Mouse (Mus musculus) stomach, embryonic 16.5 days (tissue): ENCODE results near the gene Itgal. TPM values are rescaled to one million over a fixed set of nuclear protein-coding genes. Genes with fewer than 3 reads are reported as not detected.

Source experiments
- ATAC-seq: fragments of 200-750 bp; cut with Nextera tagmentation; 2 replicates; pipeline ENCODE4 v1.8.0; 2017; ENCODE audit warnings: moderate number of reproducible peaks, moderate TSS enrichment; ENCODE audit not compliant: insufficient read depth, low FRiP score
- H3K27ac ChIP-seq: fragments of 300-500 bp; sonication (generic); 2 replicates; pipeline ENCODE4 v1.5.1; 2014; ENCODE audit warnings: low read length
- H3K27me3 ChIP-seq: fragments of 300-500 bp; sonication (generic); 2 replicates; pipeline ENCODE4 v1.6.1; 2014; ENCODE audit warnings: low read length, control low read depth, mixed read lengths; ENCODE audit not compliant: control insufficient read depth, insufficient read depth
- H3K36me3 ChIP-seq: fragments of 300-500 bp; sonication (generic); 2 replicates; pipeline ENCODE4 v1.6.1; 2014; ENCODE audit warnings: low read length; ENCODE audit not compliant: control insufficient read depth, insufficient read depth
- H3K4me1 ChIP-seq: fragments of 300-500 bp; sonication (generic); 2 replicates; pipeline ENCODE4 v1.6.1; 2014; ENCODE audit warnings: low read length, control low read depth, mixed read lengths; ENCODE audit not compliant: control insufficient read depth, insufficient read depth
- H3K4me2 ChIP-seq: fragments of 300-500 bp; sonication (generic); 2 replicates; pipeline ENCODE4 v1.6.1; 2014; ENCODE audit warnings: low read depth, low read length, mixed read lengths
- H3K4me3 ChIP-seq: fragments of 300-500 bp; sonication (generic); replicated peaks from 2 replicates; pipeline ENCODE4 v1.5.1; 2014; ENCODE audit warnings: mild to moderate bottlenecking, low read length
- H3K9ac ChIP-seq: fragments of 300-500 bp; sonication (generic); 2 replicates; pipeline ENCODE4 v1.6.1; 2014; ENCODE audit warnings: low read length
- H3K9me3 ChIP-seq: fragments of 300-500 bp; sonication (generic); replicated peaks from 2 replicates; pipeline ENCODE4 v1.6.1; 2016; ENCODE audit warnings: low read length, control low read depth; ENCODE audit not compliant: control insufficient read depth
- WGBS: fragments of 180-500 bp; shearing (Covaris S2); extraction: QIAGEN DNeasy Blood & Tissue Kit; methylation state at CpG from one replicate; pipeline ENCODE4 v1.1.7; 2014; 5-methylcytosine and 5-hydroxymethylcytosine counted together
- polyA plus RNA-seq: library from polyadenylated mRNA; unstranded; fragments of >200 nt; fragmentation: Nextera tagmentation; extraction: Ambion mirVana; gene quantifications from 2 replicates; pipeline ENCODE4 v1.2.1, GENCODE M21; 2015

The Itgal gene
- polyA plus RNA-seq, 1 experiment from 2014 or later: 4.0 TPM

- ATAC-seq: peak; percentile 99
- Histone ChIP-seq H3K27ac (peak within 1 kb of the TSS; percentile 67), H3K36me3 (no peaks in the 10 kb centered on the region), H3K4me1 (peaks cover 4% of the 10 kb centered on the region; the same call in 1 of the 2 replicates), H3K4me3 (peak within 1 kb of the TSS; percentile 63), H3K27me3 (no peaks in the 10 kb centered on the region), H3K4me2 (peak within 1 kb of the TSS; percentile 93), H3K9me3 (no peaks in the 10 kb centered on the region), H3K9ac (peak within 1 kb of the TSS; percentile 79)
- under 1% methylated on average over 50 of the region's 50 CpGs for WGBS
These were observed 35.5 kb upstream of the Itgal start, which contains the start of gene Dctpp1 for GRCm38 (mm10) chr7:127260309-127261111. TSS of gene Dctpp1 (minus strand) at chr7:127260709.

GRCm38 (mm10) chr7:127262218-127262961, 33.7 kb upstream of the Itgal start:
- no peaks in the 10 kb centered on the region for H3K36me3 ChIP-seq
- no peak overlapping the region for H3K4me3 ChIP-seq
- no peaks in the 10 kb centered on the region for H3K27me3 ChIP-seq
- no peak overlapping the region for H3K27ac ChIP-seq
- H3K9ac ChIP-seq: no peak overlapping the region
- H3K9me3 ChIP-seq: no peaks in the 10 kb centered on the region
- 74% methylated on average over 10 of the region's 10 CpGs for WGBS
- ATAC-seq: no peak
- H3K4me1 ChIP-seq: peaks cover 4% of the 10 kb centered on the region; the same call in 1 of the 2 replicates
- no peak overlapping the region for H3K4me2 ChIP-seq

GRCm38 (mm10) chr7:127263526-127263925, 32.5 kb upstream of the Itgal start:
- 89% methylated on average over 3 of the region's 3 CpGs for WGBS
- no peaks in the 10 kb centered on the region for H3K36me3 ChIP-seq
- no peak overlapping the region for H3K4me3 ChIP-seq
- no peak overlapping the region for H3K9ac ChIP-seq
- peaks cover 3% of the 10 kb centered on the region; the same call in 1 of the 2 replicates for H3K9me3 ChIP-seq
- no peak for ATAC-seq
- H3K27ac ChIP-seq: no peak overlapping the region
- peaks cover 4% of the 10 kb centered on the region; the same call in 1 of the 2 replicates for H3K4me1 ChIP-seq
- H3K27me3 ChIP-seq: no peaks in the 10 kb centered on the region
- no peak overlapping the region for H3K4me2 ChIP-seq

GRCm38 (mm10) chr7:127270256-127270655, 25.8 kb upstream of the Itgal start:
- Histone ChIP-seq H3K4me3 (no peak overlapping the region), H3K4me2 (no peak overlapping the region), H3K9me3 (peaks cover 8% of the 10 kb centered on the region; the same call in 1 of the 2 replicates), H3K27me3 (no peaks in the 10 kb centered on the region), H3K4me1 (peaks cover 11% of the 10 kb centered on the region), H3K9ac (no peak overlapping the region), H3K36me3 (no peaks in the 10 kb centered on the region; the same call in 1 of the 2 replicates), H3K27ac (0 out of 2 replicates have a peak overlapping the region, but pooled peaks have one; percentile 24)
- ATAC-seq: no peak
- 82% methylated on average over 2 of the region's 2 CpGs for WGBS

GRCm38 (mm10) chr7:127270666-127271065, 25.4 kb upstream of the Itgal start:
- Histone ChIP-seq H3K9me3 (peaks cover 8% of the 10 kb centered on the region; the same call in 1 of the 2 replicates), H3K27me3 (no peaks in the 10 kb centered on the region), H3K9ac (no peak overlapping the region), H3K36me3 (no peaks in the 10 kb centered on the region; the same call in 1 of the 2 replicates), H3K4me2 (no peak overlapping the region), H3K27ac (peak overlapping the region; percentile 34; the same call in 1 of the 2 replicates), H3K4me3 (no peak overlapping the region), H3K4me1 (peaks cover 11% of the 10 kb centered on the region)
- ATAC-seq: no peak
- 85% methylated on average over 5 of the region's 5 CpGs for WGBS

- Histone ChIP-seq H3K27ac (peak overlapping the region; percentile 34; the same call in 1 of the 2 replicates), H3K36me3 (no peaks in the 10 kb centered on the region; the same call in 1 of the 2 replicates), H3K4me2 (peak overlapping the region; percentile 8; the same call in 1 of the 2 replicates), H3K9me3 (peaks cover 8% of the 10 kb centered on the region; the same call in 1 of the 2 replicates), H3K4me3 (no peak overlapping the region), H3K4me1 (peaks cover 11% of the 10 kb centered on the region), H3K27me3 (no peaks in the 10 kb centered on the region), H3K9ac (no peak overlapping the region)
- WGBS: 93% methylated on average over 4 of the region's 4 CpGs
- no peak for ATAC-seq
These were observed 25.0 kb upstream of the Itgal start for GRCm38 (mm10) chr7:127271093-127271492.

GRCm38 (mm10) chr7:127272566-127272965, 23.5 kb upstream of the Itgal start:
- Histone ChIP-seq H3K9ac (no peak overlapping the region), H3K4me1 (peaks cover 11% of the 10 kb centered on the region), H3K36me3 (no peaks in the 10 kb centered on the region; the same call in 1 of the 2 replicates), H3K4me3 (peak overlapping the region; percentile 90), H3K9me3 (peaks cover 8% of the 10 kb centered on the region; the same call in 1 of the 2 replicates), H3K27ac (no peak overlapping the region), H3K27me3 (no peaks in the 10 kb centered on the region), H3K4me2 (peak overlapping the region; percentile 88)
- 94% methylated on average over 15 of the region's 15 CpGs for WGBS
- ATAC-seq: no peak

- 12% methylated on average over 50 of the region's 50 CpGs for WGBS
- H3K4me3 ChIP-seq: peak overlapping the region; percentile 90
- ATAC-seq: peak; percentile 31; the same call in 1 of the 2 replicates
- H3K9me3 ChIP-seq: peaks cover 7% of the 10 kb centered on the region; the same call in 1 of the 2 replicates
- H3K27ac ChIP-seq: peak overlapping the region; percentile 88
- peaks cover 11% of the 10 kb centered on the region for H3K4me1 ChIP-seq
- peak overlapping the region; percentile 96 for H3K9ac ChIP-seq
- no peaks in the 10 kb centered on the region; the same call in 1 of the 2 replicates for H3K36me3 ChIP-seq
- peak overlapping the region; percentile 88 for H3K4me2 ChIP-seq
- H3K27me3 ChIP-seq: no peaks in the 10 kb centered on the region
These were observed 22.7 kb upstream of the Itgal start for GRCm38 (mm10) chr7:127273118-127273923.
